Mouse (Mus musculus) heart, embryonic 14.5 days (tissue): Measurements from ENCODE around the gene Ctnnd1. TPM values are rescaled to one million over a fixed set of nuclear protein-coding genes. Genes with fewer than 3 reads are reported as not detected.
A peak's percentile ranks its signal among the peaks of the same experiment; 100 is the strongest.

Experiments used
- ATAC-seq: fragments of 200-750 bp; cut with Nextera tagmentation; 2 replicates; pipeline ENCODE4 v1.8.0; 2017; ENCODE audit warnings: low read depth, moderate TSS enrichment; ENCODE audit not compliant: insufficient number of reproducible peaks, insufficient read depth, low FRiP score
- H3K27ac ChIP-seq, 2 experiments: fragments of 200-500 bp in 1 of 2; fragments of 300-500 bp in 1 of 2; sonication (generic) in 1 of 2; replicated peaks in 1 of 2; 2 replicates each; pipeline ENCODE4 v1.5.1; 2012 to 2014; ENCODE audit warnings: low read depth in 2 of 2, low read length in 2 of 2, control low read depth in 1 of 2, mild to moderate bottlenecking in 1 of 2, mixed read lengths in 1 of 2; ENCODE audit not compliant: control insufficient read depth in 1 of 2, insufficient read depth in 1 of 2
- H3K27me3 ChIP-seq: fragments of 300-500 bp; sonication (generic); 2 replicates; pipeline ENCODE4 v1.6.1; 2014; ENCODE audit warnings: mild to moderate bottlenecking, low read length, control low read depth; ENCODE audit not compliant: control insufficient read depth, insufficient read depth
- H3K36me3 ChIP-seq: fragments of 300-500 bp; sonication (generic); 2 replicates; pipeline ENCODE4 v1.6.1; 2014; ENCODE audit warnings: mild to moderate bottlenecking, control low read depth, low read length, mixed read lengths; ENCODE audit not compliant: control insufficient read depth, insufficient read depth
- H3K4me1 ChIP-seq, 2 experiments: fragments of 200-500 bp in 1 of 2; fragments of 300-500 bp in 1 of 2; sonication (generic) in 1 of 2; 2 replicates each; pipeline ENCODE4 v1.6.1; 2012 to 2014; ENCODE audit warnings: low read length in 2 of 2, control low read depth in 1 of 2, mixed read lengths in 1 of 2; ENCODE audit not compliant: control insufficient read depth in 2 of 2, insufficient read depth in 2 of 2
- H3K4me2 ChIP-seq: fragments of 300-500 bp; sonication (generic); 2 replicates; pipeline ENCODE4 v1.6.1; 2014; ENCODE audit warnings: mild to moderate bottlenecking, low read length
- H3K4me3 ChIP-seq, 2 experiments: fragments of 200-500 bp in 1 of 2; fragments of 300-500 bp in 1 of 2; sonication (generic) in 1 of 2; 2 replicates each; pipeline ENCODE4 v1.5.1; 2012 to 2014; ENCODE audit warnings: low read length in 2 of 2, mild to moderate bottlenecking in 2 of 2, control low read depth in 1 of 2, low read depth in 1 of 2, moderate library complexity in 1 of 2; ENCODE audit not compliant: control insufficient read depth in 1 of 2, insufficient read depth in 1 of 2
- H3K9ac ChIP-seq: fragments of 300-500 bp; sonication (generic); 2 replicates; pipeline ENCODE4 v1.6.1; 2014; ENCODE audit warnings: mild to moderate bottlenecking, low read length
- H3K9me3 ChIP-seq: fragments of 300-500 bp; sonication (generic); 2 replicates; pipeline ENCODE4 v1.6.1; 2016; ENCODE audit warnings: low read length, control low read depth; ENCODE audit not compliant: control insufficient read depth
- WGBS: fragments of 180-500 bp; shearing (Covaris S2); extraction: QIAGEN DNeasy Blood & Tissue Kit; methylation state at CpG from one replicate; pipeline ENCODE4 v1.1.7; 2014; 5-methylcytosine and 5-hydroxymethylcytosine counted together
- polyA plus RNA-seq: library from polyadenylated mRNA; unstranded; fragments of >200 nt; fragmentation: Nextera tagmentation; extraction: Ambion mirVana; gene quantifications from 2 replicates; pipeline ENCODE4 v1.2.1, GENCODE M21; 2014

Gene Ctnnd1
- 65.2 and 68.5 TPM in 2 replicates for polyA plus RNA-seq

DNA sequence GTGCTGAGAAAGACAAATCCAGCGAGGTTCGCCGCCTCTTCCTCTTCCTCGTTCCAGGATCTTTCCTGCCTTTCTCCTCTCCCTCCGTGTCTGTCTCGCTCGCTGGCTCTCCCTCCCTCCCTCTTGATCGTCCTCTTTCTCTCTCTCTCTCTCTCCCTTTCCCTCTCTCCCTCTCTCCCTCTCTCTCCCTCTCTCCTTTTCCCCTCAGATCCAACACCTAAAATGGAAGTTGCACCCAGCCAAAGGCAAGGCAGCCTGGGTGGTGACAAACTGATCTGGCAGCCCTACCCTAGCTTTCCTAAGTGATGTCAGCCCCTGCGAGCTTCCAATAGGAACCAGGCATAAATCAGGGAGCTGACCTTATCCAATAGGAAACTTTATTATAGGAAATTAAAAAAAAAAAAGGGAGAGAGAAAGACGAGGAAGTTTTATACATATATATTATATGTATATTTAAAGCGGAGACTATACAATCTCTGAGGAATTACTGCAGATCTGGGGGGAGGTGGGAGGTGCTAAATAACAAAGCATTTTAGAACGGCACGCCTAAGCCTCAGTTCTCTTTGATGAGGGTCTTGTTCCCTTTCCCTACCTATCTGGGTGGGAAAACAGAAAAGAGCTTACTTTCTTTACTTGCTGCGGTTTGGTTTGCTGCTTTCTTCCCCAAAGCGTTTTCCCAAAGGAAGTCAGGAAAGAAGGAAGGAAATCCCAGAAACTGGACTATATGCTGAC is at the start of gene Ctnnd1:
TSS of gene Ctnnd1 (minus strand) at position 302 of the 732 bp plus-strand sequence.
- H3K9ac ChIP-seq = peak within 1 kb of the TSS; percentile 86
- WGBS = under 1% methylated on average over 15 of the region's 15 CpGs
- no peaks in the 10 kb centered on the region for H3K27me3 ChIP-seq
- H3K9me3 ChIP-seq = no peaks in the 10 kb centered on the region
- peak within 1 kb of the TSS; percentile 95 to 99 for H3K27ac ChIP-seq
- peaks cover 3 to 24% of the 10 kb centered on the region in 2 experiments; a peak in 3 of 4 replicates for H3K4me1 ChIP-seq
- ATAC-seq = peak; percentile 93
- H3K36me3 ChIP-seq = no peaks in the 10 kb centered on the region
- peak within 1 kb of the TSS; percentile 79 for H3K4me2 ChIP-seq
- peak within 1 kb of the TSS; percentile 65 to 86 for H3K4me3 ChIP-seq

DNA sequence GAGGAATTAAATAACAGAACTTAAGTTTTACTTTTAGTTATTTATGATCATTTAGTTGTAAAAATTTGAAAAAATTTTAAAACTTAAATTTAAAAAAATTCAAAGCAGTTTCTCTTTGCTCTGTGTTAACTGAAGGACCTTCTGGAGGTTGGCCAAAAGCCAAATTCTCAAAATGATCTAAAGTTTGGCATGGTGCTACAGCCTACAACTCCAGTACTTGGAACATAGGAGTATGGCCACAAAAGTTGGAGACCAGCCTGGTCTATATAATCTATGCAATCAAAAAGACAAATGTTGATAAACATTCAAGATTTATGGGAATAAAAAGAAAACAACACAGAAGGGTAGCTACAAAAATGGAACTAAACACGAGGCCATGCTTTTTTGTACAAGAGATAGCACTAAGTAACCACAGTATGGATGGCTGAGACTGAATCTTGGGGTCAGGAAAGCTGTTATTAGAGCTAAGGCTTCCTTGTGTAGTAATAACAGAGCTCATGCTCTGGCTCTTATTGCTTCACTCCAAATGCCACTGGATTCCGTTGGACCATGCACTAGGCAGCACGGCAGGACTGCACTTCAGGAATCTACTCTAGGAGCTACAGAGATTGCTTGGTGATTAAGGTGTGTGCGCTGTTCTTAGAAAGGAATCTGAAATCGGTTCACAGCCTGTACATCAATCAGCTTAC is 44.6 kb upstream of the Ctnnd1 start:
- H3K36me3 ChIP-seq = peaks cover 84% of the 10 kb centered on the region
- no peaks in the 10 kb centered on the region for H3K9me3 ChIP-seq
- no peak overlapping the region for H3K4me2 ChIP-seq
- no peak overlapping the region for H3K4me3 ChIP-seq
- WGBS = 87% methylated on average over 5 of the region's 5 CpGs
- no peaks in the 10 kb centered on the region for H3K4me1 ChIP-seq
- no peak overlapping the region for H3K9ac ChIP-seq
- H3K27me3 ChIP-seq = no peaks in the 10 kb centered on the region
- no peak overlapping the region for H3K27ac ChIP-seq
- no peak for ATAC-seq

DNA sequence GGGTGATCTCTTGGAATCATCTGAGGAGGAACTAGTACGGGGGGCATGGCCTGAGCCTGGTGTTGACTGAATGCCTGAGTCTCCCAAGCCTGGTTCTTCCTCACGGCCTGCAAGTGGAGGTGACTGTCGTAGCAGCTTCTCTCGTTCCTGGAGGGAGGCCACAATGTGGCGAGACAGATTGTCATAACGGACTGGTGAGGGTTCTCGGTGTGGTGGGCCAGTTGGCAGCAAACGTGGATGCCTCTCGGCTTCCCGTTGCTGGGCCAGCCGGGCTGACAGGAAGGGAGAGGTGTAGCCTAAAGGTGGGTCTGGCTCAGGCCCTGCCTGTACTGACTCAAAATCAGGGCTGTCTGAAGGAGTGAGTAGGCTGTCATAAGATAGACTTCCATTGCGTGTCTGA is 39.5 kb upstream of the Ctnnd1 start:
- no peaks in the 10 kb centered on the region for H3K4me1 ChIP-seq
- H3K4me3 ChIP-seq = no peak overlapping the region
- 86% methylated on average over 12 of the region's 12 CpGs for WGBS
- no peaks in the 10 kb centered on the region for H3K9me3 ChIP-seq
- H3K27me3 ChIP-seq = no peaks in the 10 kb centered on the region
- no peak for ATAC-seq
- H3K27ac ChIP-seq = no peak overlapping the region
- no peak overlapping the region for H3K9ac ChIP-seq
- H3K4me2 ChIP-seq = no peak overlapping the region
- H3K36me3 ChIP-seq = peaks cover 96% of the 10 kb centered on the region

DNA sequence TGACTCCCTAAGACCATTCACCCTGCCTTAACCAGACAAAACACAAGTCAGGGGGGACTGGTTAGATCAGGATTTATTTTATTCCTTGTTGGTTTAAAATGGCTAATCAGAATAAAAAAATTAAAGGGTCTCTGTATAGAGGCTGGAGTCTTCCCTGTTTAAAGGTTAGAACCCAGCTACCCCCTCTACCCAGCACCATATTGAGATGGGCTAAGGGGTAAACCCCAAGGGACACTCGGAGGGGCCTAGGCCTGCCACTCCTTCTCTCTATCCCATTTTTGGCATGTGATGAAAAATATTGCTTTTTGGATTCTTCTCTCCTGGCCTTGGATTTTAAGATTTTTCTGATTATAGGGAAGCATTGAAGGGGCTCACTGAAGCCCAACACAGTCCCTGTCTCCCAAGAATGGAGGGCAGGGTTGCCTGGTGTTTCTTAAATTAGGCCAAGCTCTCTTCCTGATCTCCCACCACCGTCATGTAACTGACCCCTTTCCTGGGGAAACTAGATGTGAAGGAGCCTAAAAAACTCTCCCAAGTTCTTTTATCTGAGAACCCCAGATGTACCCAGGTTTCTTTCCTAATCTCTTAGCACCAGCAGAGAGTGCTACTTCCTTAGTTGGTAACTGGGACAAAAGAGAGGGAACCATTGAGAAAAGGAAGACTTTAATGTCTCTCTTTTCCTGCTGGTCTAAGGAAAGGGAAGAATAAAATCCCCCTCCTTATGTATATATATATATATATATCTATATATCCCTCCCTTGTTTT is 37.7 kb upstream of the Ctnnd1 start:
- Histone ChIP-seq H3K36me3 (peaks cover 84% of the 10 kb centered on the region), H3K4me3 (no peak overlapping the region), H3K27me3 (no peaks in the 10 kb centered on the region), H3K4me2 (no peak overlapping the region), H3K9ac (no peak overlapping the region), H3K27ac (no peak overlapping the region), H3K9me3 (0 out of 2 replicates have a peak, but pooled peaks cover 3% of the 10 kb centered on the region), H3K4me1 (no peaks in the 10 kb centered on the region)
- 56% methylated on average over 2 of the region's 2 CpGs for WGBS
- ATAC-seq = no peak

DNA sequence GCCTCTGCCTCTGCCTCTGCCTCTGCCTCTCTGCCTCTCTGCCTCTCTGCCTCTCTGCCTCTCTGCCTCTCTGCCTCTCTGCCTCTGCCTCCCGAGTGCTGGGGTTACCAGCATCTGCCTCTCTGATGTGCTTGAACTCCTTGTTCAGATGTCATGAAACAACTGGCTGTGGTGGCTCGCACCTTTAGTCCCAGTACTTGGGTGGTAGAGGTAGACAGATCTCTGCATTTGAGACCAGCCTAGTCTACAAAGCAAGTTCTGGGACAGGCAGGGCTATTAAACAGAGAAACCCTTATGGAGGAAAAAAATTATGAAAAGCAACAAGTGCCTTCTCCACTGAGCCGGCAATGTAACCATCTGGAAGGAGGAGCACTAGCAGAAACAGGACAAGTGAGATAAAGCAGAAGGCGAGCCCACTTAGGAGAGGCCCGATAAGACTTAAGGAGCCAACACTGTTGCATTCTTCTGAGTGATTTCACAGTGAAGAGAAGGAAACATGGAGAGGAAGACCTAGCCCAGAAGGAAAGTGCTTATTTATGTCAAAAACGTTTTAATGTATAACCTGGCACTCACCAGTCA is 32.1 kb upstream of the Ctnnd1 start:
- peaks cover 0 to 7% of the 10 kb centered on the region in 2 experiments; a peak in 1 of 4 replicates for H3K4me1 ChIP-seq
- WGBS = 20% methylated on average over 6 of the region's 6 CpGs
- H3K36me3 ChIP-seq = peaks cover 39% of the 10 kb centered on the region
- H3K9ac ChIP-seq = no peak overlapping the region
- H3K4me3 ChIP-seq = no peak overlapping the region
- H3K4me2 ChIP-seq = no peak overlapping the region
- 0 out of 2 replicates have a peak, but pooled peaks cover 3% of the 10 kb centered on the region for H3K9me3 ChIP-seq
- no peak for ATAC-seq
- H3K27ac ChIP-seq = peak overlapping the region in 1 of 2 experiments; percentile 33; a peak in 1 of 4 replicates
- H3K27me3 ChIP-seq = no peaks in the 10 kb centered on the region

DNA sequence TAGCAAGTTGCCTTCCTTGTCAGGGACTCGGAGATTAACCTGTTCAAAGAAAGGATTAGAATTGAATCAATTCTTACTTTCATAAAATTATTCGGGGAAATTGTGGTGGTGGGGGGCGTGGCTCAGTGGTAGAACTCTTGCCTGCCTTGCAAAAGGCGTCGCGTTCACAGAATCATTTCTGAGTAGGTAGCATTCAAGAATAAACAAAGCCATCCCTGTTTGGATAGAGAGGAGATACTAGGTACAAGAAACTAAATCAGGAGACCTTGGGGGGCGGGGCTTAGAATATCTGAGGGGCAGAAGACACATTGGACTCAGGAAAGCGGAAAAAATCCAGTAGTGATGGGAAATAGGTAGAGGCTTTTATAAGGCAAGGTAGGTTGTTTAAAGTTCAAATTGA is 28.5 kb upstream of the Ctnnd1 start, which contains the start of gene Tmx2:
TSS of gene Tmx2 (minus strand) at position 125 of the 400 bp plus-strand sequence.
- 15% methylated on average over 8 of the region's 8 CpGs for WGBS
- H3K27me3 ChIP-seq = no peaks in the 10 kb centered on the region
- peaks cover 38% of the 10 kb centered on the region for H3K36me3 ChIP-seq

More for the DNA sequence above, 28.5 kb upstream of the Ctnnd1 start, which contains the start of gene Tmx2:
- Histone ChIP-seq H3K4me1 (peaks cover 0 to 20% of the 10 kb centered on the region in 2 experiments; a peak in 2 of 4 replicates), H3K4me3 (peak within 1 kb of the TSS; percentile 81 to 88), H3K4me2 (peak within 1 kb of the TSS; percentile 85), H3K27ac (peak within 1 kb of the TSS in 1 of 2 experiments; percentile 61; a peak in 2 of 4 replicates), H3K9me3 (no peaks in the 10 kb centered on the region), H3K9ac (peak within 1 kb of the TSS; percentile 87)
- no peak for ATAC-seq
